Mouse (Mus musculus): Measurements from ENCODE around the gene Gm20671.

The Gm20671 gene

GRCm38 (mm10) chr5:32712221-32713041 is 114.5 kb downstream of the Gm20671 start:
- no peak for TF ChIP-seq GATA4 (IDR thresholded peaks at IDR 0.05; ENCODE audit: insufficient replicate concordance, low read length)

GRCm38 (mm10) chr5:32711485-32711884 is 115.4 kb downstream of the Gm20671 start:
- no peak for TF ChIP-seq GATA4 (IDR thresholded peaks at IDR 0.05; ENCODE audit: insufficient replicate concordance, low read length)

GRCm38 (mm10) chr5:32706226-32706780 is 120.6 kb downstream of the Gm20671 start:
- no peak for TF ChIP-seq GATA4 (IDR thresholded peaks at IDR 0.05; ENCODE audit: insufficient replicate concordance, low read length)

- peak; percentile 68 for TF ChIP-seq GATA4 (IDR thresholded peaks at IDR 0.05; ENCODE audit: insufficient replicate concordance, low read length)
These were observed 129.6 kb downstream of the Gm20671 start for GRCm38 (mm10) chr5:32697208-32697867.

GRCm38 (mm10) chr5:32693411-32693810 is 133.5 kb downstream of the Gm20671 start:
- TF ChIP-seq GATA4 (IDR thresholded peaks at IDR 0.05; ENCODE audit: insufficient replicate concordance, low read length), result no peak
